Mouse (Mus musculus): Measurements from ENCODE around the gene Crygn.

Crygn gene

DNA sequence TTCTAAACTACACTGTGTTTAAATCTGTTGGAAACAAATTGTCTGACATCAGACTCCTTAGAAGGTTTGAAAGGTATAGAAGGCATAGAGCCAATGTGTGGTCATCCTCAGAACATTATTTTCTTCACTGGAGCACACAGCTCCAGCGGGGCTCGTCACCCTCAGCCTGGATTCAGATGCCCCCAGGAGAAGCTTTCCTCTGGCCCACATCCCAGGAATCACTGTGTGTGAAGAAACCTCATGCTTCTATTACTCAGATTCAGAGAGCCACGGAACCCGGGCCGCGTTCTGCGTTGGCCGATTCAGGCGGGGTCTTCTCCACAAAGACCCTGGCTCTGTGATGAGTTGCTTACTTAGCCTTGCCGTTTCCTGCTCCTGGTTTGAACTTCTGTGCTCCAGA lies 13.9 kb downstream of the Crygn start:
- DNase-seq = no peak

DNA sequence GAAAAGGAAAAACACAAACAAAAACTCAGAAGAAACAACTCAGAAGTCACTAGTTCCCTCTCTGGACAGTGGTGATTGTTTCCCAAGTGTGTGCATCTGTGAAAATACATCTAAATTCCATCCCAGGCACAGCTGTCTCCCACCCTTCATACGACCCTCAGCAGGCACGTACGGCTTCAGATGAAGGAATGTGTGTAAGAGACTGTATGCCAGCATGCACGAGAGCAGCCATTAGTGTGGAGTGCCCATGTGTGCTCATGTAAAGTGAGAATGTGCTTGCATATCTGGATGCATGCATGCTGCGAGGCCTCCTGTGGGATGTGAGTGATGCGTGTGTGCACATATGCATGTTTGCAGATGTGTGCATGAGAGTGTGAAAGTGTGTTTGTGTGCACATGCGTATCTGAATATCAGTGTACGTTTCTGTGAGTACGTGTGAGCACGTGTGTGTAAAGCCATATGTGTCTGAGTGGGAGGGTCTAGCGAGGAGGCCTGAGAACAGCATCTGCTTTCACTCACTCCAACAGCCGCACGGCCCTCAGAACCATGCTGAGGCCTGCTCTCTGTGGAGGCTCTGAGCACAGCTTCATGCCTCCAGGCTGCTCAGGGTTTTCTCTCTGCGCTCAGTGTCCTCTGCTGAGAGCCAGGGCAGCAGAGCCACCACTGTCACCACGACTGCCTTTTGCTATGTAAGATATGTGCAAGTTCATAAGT lies 16.5 kb downstream of the Crygn start:
- no peak for DNase-seq

DNA sequence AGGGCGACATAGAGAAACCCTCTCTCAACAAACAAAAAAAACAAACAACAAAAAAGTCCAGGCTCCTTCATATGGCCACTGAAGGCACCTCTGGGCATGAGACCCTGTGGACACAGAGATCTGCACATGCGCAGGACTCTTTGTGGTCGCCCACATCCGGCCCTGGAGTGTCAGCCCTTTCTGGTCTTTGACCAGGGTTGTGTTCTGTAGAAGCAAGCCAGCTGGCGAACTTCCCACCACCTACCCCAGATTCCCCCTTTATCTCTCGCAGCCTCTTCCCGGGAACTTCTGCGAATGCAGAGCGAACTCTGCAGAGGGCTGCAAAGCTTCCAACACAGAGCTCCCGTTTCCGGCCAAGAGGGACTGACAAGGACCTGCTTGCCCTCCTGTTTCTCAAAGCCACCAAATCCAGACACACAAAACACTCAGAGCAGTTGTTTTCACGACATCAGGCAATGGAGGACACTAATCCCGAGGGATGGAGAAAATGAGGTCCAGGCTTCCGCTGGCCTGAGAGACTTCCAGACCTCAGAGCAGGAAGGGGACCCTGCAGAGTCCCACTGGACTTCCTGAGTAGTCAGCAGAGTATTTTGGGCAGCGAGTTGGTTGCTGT lies 18.6 kb downstream of the Crygn start:
- DNase-seq = peak; percentile 61

- DNase-seq = no peak
These were observed 19.3 kb downstream of the Crygn start for GRCm38 (mm10) chr5:24738517-24738916.

DNA sequence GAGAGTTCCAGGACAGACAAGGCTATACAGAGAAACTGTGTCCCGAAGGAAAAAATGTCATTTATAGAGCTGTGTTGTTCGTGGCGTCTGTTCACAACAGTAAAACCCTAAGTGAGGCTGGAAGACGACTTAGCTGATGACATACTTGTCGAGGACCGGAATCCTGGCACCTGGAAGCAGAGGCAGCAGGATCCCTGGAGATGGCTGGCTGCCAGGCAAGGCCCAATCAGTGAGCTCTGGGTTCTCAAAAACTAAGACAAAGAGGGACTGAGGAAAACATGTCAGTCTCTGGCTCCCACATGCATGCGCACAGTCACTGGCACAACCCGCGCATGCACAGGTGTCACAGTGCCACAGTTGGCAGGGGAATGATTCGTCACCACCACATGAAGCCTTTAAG lies 20.2 kb downstream of the Crygn start:
- no peak for DNase-seq

DNA sequence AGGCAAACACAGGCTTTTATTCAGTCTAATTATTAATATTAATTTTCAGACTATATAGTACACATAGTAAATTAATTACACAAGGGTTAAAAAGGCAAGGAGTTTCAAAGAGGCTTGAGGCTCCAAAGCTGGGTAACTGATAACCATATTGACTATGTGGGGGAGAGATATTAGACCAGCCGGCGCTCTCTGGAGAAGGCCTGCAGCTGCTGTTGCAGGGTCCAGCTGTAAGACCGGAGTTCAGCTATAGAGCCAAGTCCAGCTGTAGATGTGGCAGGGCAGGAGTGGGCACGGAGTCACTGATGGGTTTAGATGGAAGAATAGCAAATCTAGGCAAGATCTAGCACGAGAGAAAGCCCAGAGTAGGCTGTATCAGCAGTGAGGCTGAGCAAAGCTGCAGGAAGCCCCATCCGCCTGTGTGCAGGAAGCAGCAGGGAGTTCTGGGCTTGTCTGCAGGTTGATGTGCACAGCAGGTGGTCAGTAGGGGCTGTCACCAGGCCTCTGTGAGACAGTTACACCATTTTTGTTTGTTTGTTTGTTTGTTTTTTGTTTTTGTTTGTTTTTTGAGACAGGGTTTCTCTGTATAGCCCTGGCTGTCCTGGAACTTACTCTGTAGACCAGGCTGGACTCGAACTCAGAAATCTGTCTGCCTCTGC lies 23.9 kb downstream of the Crygn start:
- no peak for DNase-seq

GRCm38 (mm10) chr5:24733134-24733533 lies 24.7 kb downstream of the Crygn start:
- DNase-seq = no peak

- no peak for DNase-seq
These were observed 26.8 kb downstream of the Crygn start for GRCm38 (mm10) chr5:24730986-24731385.

- no peak for DNase-seq
These were observed 27.3 kb downstream of the Crygn start, which contains the start of gene Wdr86 for GRCm38 (mm10) chr5:24730488-24730871. Gene Wdr86 (minus strand): TSS chr5:24730727.

- DNase-seq = no peak
These were observed 27.9 kb downstream of the Crygn start for GRCm38 (mm10) chr5:24729797-24730487.

DNA sequence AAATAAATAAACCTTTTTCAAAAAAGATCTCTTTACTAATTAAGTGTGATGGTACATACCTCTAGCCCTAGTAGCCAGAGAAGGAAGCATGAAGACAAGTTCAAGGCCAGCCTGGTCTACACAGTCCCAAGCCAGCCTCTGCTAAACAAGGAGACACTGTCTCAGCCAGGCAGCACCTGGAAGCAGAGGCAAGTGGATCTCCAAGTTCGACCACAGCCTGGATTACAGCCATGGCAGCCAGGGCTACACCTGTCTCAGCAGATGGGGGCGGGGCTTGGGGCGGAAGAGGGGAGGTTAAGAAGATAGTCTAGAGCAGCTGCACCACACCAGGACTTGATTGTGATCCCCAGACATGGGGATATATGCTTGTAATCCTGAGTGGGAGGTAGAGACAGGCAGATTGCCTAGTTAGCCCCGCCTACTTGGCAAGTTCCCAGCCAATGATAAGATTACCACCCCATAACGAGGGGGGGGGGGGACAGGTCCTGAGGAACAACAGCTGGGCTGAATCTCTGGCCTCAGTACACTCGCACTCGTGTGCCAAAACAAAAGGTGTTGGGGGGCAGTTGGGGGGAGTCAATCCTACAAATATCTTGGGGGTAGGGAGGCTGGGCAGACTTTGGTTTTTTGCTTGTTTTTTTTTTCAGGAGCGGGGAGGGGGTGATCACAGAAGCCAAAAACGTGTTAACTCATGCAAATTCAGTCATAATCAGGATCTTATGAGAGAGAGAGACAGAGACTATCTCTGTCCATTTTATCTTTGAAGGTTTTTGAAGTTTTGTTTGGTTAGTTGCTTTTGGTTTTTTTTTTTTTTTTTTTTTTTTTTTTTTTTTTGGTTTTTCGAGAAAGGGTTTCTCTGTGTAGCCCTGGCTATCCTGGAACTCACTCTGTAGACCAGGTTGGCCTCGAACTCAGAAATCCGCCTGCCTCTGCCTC lies 30.6 kb downstream of the Crygn start:
- DNase-seq = no peak

DNA sequence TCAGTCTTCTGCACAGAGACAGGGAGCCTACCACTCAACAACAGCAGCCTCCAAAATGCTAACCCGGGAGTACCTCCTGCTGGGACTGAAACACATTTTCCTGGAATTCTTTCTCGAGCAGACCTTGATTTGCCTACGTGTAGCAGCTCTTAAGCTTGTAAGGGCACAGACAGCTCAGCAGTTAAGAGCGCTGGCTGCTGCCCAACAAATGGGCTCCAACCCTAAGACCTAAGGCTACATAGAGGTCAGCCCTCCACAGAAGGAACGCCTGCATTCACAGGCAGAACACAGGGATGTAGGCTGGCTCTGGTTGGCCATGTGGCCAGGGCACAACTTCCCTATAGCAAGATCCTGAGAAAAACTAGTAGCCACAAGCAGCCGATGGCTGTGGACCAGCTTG lies 31.9 kb downstream of the Crygn start:
- DNase-seq = no peak

DNA sequence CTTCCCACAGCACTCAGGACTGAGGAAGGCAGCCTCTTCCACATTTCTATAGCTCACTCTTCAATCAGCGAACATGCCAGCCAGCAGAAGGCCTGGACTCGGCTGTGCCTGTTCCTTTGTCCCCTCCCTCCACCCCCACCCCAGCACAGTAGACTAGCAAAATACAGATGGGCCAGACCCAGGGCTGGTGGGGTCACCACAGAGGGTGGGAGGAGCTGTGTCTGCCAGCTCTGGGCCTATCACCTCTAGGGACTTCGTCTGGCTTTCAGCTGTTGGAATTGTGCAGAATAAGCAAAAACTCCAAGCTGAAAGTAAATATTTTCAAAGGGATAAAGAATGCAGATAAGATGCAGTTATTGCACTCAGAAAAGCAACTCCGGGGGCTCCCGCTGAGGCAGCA lies 33.0 kb downstream of the Crygn start:
- no peak for DNase-seq

- no peak for DNase-seq
These were observed 33.6 kb downstream of the Crygn start for GRCm38 (mm10) chr5:24724270-24724634.

DNA sequence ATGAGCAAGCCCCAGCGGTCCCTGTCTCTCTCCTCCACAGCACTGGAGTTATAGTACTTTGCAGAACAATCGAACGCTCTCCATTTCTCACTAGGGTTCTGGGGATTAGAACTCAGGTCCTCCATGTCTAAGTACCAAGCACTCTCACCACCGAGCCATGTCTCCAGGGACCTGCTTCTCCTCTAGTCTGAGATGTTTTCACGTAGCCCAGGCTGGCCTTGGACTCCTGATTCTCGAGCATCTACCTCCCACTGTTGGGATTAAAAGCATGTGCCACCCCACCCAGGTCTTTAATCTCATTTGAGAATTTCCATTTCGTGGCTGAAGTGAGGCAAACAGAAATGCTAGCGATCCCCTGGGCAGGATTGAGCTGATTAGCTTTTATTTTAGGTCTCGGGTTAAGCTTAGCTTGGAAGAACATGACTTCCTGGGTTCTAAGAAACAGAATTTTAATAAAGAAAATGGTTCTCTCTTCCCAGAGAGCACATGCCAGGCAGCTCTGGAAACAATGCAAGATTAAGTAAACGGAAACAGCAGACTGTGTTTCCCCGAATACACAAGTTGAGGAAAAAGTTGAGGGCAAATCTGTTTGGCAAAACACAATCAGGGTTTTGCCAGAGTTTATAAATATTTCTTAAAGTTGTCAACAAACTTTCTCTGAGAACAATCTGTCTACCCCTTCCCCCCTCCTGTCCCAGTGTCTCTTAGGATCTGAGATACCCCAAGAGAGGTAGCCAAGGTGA lies 34.1 kb downstream of the Crygn start:
- no peak for DNase-seq

- DNase-seq = no peak
These were observed 38.0 kb downstream of the Crygn start for GRCm38 (mm10) chr5:24719852-24720251.

- no peak for DNase-seq
These were observed 39.7 kb downstream of the Crygn start for GRCm38 (mm10) chr5:24718076-24718475.

DNA sequence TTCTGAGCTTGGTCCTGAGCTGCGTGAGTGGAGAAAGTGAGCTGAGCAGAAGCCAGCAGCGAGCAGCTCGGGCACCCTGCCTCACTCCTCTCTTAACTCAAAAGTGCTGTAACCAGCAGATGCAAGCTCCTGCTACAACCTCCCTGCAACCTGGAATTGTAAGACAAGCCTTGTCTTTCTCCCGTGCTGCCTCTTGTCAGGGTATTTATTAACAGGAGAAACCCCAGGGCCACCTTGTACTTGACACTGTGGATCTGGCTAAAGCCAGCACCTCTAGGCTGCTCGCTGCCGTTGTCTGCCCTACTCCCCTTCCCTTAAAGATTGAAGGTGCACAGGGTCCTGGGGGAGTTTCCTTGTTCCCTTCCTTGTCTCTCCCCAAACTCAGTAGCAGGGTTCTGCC lies 43.8 kb downstream of the Crygn start:
- DNase-seq = no peak

GRCm38 (mm10) chr5:24713199-24713598 lies 44.6 kb downstream of the Crygn start:
- peak; percentile 40 for DNase-seq

DNA sequence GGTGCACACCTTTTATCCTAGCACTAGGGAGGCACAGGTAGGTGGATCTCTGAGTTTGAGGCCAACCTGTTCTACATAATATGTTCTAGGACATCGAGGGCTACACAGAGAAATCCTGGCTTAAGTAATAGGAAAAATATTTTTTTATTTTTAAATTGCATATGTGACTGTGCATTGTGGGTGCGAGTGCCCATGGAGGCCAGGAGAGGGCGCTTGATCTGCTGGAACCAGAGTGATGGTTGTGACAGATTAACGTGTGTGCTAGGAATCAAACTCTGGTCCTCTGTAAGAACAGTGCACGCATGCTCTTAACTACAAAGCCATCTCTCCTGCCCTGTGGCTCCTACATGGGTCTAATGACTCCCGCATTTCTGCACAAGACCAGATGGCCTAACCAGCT lies 46.2 kb downstream of the Crygn start:
- DNase-seq = no peak

DNA sequence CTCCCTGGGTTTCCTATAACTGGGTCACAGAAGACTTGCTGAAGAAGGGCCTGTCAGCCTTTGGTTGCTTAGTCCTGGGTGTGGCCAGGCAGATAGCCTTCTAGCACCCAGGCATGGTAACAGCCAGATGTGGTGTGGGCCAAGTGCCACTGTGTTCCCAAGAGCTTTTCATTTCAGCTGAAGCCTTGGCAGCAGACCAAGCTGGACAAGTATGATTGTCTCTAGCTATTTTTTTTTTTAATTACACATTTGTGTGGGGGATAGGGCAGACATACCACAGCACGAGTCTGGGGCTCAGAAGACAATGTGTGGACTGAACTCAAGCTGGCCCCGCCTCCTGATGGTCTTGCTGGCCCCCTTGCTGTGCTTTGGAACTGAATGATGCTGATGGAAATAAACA lies 47.8 kb downstream of the Crygn start:
- peak; percentile 57 for DNase-seq

GRCm38 (mm10) chr5:24704615-24705014 lies 53.2 kb downstream of the Crygn start:
- no peak for DNase-seq
